ENCODE assay signal across 8 mouse cellular contexts in the genomic region with DNA sequence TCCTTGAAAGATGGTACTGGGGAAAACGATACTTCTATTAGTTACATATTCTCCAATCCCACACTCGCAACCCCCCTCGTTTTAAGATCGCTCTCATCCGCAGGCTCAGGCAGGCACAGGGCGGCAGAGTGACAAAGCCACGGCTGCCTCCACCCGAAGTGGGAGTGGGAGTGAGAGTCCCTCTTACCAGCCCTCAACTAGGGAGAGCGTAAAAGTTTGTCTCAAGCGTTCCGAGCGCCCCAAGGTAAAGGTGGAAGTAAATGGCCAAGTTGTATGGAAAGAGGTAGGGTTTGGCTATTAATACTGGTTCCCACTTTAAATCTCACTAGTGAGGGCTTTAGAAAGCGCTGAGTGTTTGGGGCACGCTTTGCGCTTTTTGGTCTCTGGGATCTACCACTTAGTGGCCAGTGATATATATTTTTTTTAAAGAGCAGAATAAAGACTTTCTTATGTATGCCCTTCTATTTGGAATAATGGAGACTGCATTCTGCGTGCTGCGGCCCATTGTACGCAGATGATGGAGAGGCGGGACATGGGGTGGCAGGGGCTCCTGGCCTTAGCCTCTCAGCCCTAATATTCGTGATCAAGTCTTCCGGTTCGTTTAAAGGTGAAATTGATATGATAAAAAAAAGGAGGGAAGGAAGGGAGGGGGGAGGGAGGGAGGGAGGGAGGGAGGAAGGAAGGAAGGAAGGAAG. TPM values are rescaled to one million over a fixed set of nuclear protein-coding genes. Genes with fewer than 3 reads are reported as not detected.
DNase-seq lines count a peak whose midpoint lies in the region; ATAC-seq lines count a peak whose summit lies in the region.

No protein-coding gene starts in this region.

- peaks cover 30% of the 10 kb centered on the region for H3K27me3 ChIP-seq in lung, embryonic 15.5 days
- H3K27me3 ChIP-seq in intestine, embryonic 15.5 days (replicated peaks) = peaks cover 34% of the 10 kb centered on the region
- H3K27me3 ChIP-seq in neural tube, embryonic 14.5 days (ENCODE audit: control insufficient read depth, insufficient read depth, low read length) = no peaks in the 10 kb centered on the region

- WGBS in lung, embryonic 15.5 days = under 1% methylated on average over 22 of the region's 22 CpGs
- 2% methylated on average over 22 of the region's 22 CpGs for WGBS in intestine, embryonic 15.5 days
- 1% methylated on average over 22 of the region's 22 CpGs for WGBS in neural tube, embryonic 14.5 days

- peak; percentile 32 to 76 for DNase-seq in adrenal gland, adult (ENCODE audit: inconsistent age in 2 of 2, low spot score in 1 of 2)
- no peak for DNase-seq in adrenal gland, adult 18-20 months (ENCODE audit: low spot score in 2 of 2)
- DNase-seq in lung, postnatal 10 days = no peak
- no peak for DNase-seq in gastrocnemius, postnatal 4 days (ENCODE audit: low spot score in 2 of 2)
- DNase-seq in natural killer cell, adult 2 months (ENCODE audit: low spot score in 2 of 2) = no peak

- no peaks in the 10 kb centered on the region for H3K9me3 ChIP-seq in lung, embryonic 15.5 days
- H3K9me3 ChIP-seq in intestine, embryonic 15.5 days = no peaks in the 10 kb centered on the region
- no peaks in the 10 kb centered on the region for H3K9me3 ChIP-seq in neural tube, embryonic 14.5 days (ENCODE audit: control insufficient read depth, low read length)

- H3K4me3 ChIP-seq in lung, embryonic 15.5 days = peak overlapping the region; percentile 70
- H3K4me3 ChIP-seq in intestine, embryonic 15.5 days (replicated peaks) = peak overlapping the region; percentile 44
- H3K4me3 ChIP-seq in neural tube, embryonic 14.5 days (ENCODE audit: low read depth, low read length) = peak overlapping the region; percentile 91

- H3K4me2 ChIP-seq in lung, embryonic 15.5 days = peak overlapping the region; percentile 88
- peak overlapping the region; percentile 94 for H3K4me2 ChIP-seq in intestine, embryonic 15.5 days (replicated peaks)
- H3K4me2 ChIP-seq in neural tube, embryonic 14.5 days (ENCODE audit: low read depth, low read length) = peak overlapping the region; percentile 84

- H3K27ac ChIP-seq in lung, embryonic 15.5 days = peak overlapping the region; percentile 44
- H3K27ac ChIP-seq in intestine, embryonic 15.5 days = no peak overlapping the region
- peak overlapping the region; percentile 95 for H3K27ac ChIP-seq in neural tube, embryonic 14.5 days (ENCODE audit: low read depth, low read length)

- no peaks in the 10 kb centered on the region for H3K36me3 ChIP-seq in lung, embryonic 15.5 days
- no peaks in the 10 kb centered on the region for H3K36me3 ChIP-seq in intestine, embryonic 15.5 days
- H3K36me3 ChIP-seq in neural tube, embryonic 14.5 days (ENCODE audit: control insufficient read depth, insufficient read depth, low read length) = no peaks in the 10 kb centered on the region

- H3K4me1 ChIP-seq in lung, embryonic 15.5 days = peaks cover 8% of the 10 kb centered on the region; the same call in 1 of the 2 replicates
- peaks cover 7% of the 10 kb centered on the region; the same call in 1 of the 2 replicates for H3K4me1 ChIP-seq in intestine, embryonic 15.5 days (replicated peaks)
- H3K4me1 ChIP-seq in neural tube, embryonic 14.5 days (ENCODE audit: control insufficient read depth, insufficient read depth, low read length) = peaks cover 14% of the 10 kb centered on the region; the same call in 1 of the 2 replicates

- H3K9ac ChIP-seq in lung, embryonic 15.5 days = peak overlapping the region; percentile 42; the same call in 1 of the 2 replicates
- no peak overlapping the region for H3K9ac ChIP-seq in intestine, embryonic 15.5 days
- peak overlapping the region; percentile 81 for H3K9ac ChIP-seq in neural tube, embryonic 14.5 days (replicated peaks; ENCODE audit: low read depth, low read length)

- peak; percentile 19; the same call in 1 of the 2 replicates for ATAC-seq in lung, embryonic 15.5 days (ENCODE audit: borderline replicate concordance, extremely low read depth, low FRiP score, low TSS enrichment)
- ATAC-seq in intestine, embryonic 15.5 days = no peak
- peak; percentile 21; the same call in 1 of the 2 replicates for ATAC-seq in neural tube, embryonic 14.5 days (ENCODE audit: low read depth)

RNA-seq across cellular contexts. Expression of gene Nr2f1, which starts 2.5 kb away (rescaled TPM):
- total RNA-seq in adrenal gland, adult 18-20 months (2021) = 10 to 100 TPM; 21.5 to 24.1 TPM
- 4.9 and 5.7 TPM in 2 replicates for polyA plus RNA-seq in lung, embryonic 15.5 days (2015; fragmentation: Nextera tagmentation; extraction: Ambion mirVana)
- 1.9 and 2.6 TPM in 2 replicates for polyA plus RNA-seq in intestine, embryonic 15.5 days (2015; fragmentation: Nextera tagmentation; extraction: Ambion mirVana)
- 48.6 and 50.3 TPM in 2 replicates for polyA plus RNA-seq in neural tube, embryonic 14.5 days (2014; fragmentation: Nextera tagmentation; extraction: Ambion mirVana)
- 1 to 10 TPM; 3.0 to 3.5 TPM for total RNA-seq in gastrocnemius, postnatal 4 days (2021)

Comparison
In these comparisons a context has a peak if more than half of its experiments do, and no peak if none do; other contexts are left out.
1. DNase-seq: peak in adrenal gland, adult (2 of 2); none in adrenal gland, adult 18-20 months (0 of 2), lung, postnatal 10 days (single experiment), gastrocnemius, postnatal 4 days (0 of 2) and natural killer cell, adult 2 months (0 of 2).
2. Peak in every context shown above with its lines, with median percentiles within 50 percentile points of each other: H3K4me2 ChIP-seq and H3K4me3 ChIP-seq.